Mouse (Mus musculus): Measurements from ENCODE around the gene Prl3b1.

Gene Prl3b1

DNA sequence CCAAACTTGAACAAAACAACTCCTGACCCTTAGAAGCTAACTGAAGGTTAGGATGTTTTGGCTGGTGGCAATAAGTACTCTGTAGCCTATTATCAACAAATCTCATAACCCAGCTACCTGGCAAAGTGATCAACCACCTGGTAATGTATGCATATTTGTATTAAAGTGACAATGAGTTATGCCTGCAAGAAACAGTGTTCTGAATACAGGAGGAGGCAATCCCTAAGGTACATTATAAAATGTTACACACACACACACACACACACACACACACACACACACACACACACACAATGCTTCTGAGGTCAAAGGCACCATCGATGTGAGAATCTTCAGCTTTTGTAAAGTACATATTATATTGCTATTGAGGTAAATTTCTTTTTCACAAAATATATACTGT is at the start of gene Prl3b1:
Prl3b1 (plus strand) TSS at position 301 of the 400 bp plus-strand sequence.
- no peak for DNase-seq (ENCODE audit: low spot score)

GRCm38 (mm10) chr13:27196359-27196758 is 45.3 kb upstream of the Prl3b1 start, which contains the start of gene Prl3c1:
Prl3c1 (plus strand) TSS chr13:27196659.
- DNase-seq (ENCODE audit: low spot score): no peak

DNA sequence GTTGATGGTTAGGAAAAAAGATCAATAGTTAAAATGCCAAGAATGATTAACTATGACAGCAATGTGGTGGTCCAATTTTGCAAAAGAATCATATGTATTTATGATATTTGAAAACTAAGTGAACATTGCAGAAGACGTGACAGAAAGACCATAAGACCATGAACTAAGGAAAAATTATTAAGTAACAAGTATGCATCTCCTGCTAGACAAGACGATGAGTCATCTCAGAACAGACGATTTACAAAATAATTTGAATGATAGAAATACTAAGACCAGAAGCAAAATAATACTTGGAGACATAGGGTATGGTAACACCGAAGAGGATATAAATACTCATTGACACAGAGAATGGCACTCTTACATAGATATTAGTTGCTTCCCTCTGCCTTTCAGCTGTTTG is 17.5 kb downstream of the Prl3b1 start, which contains the start of gene Prl3a1:
Prl3a1 (plus strand) TSS at position 301 of the 400 bp plus-strand sequence.
- no peak for DNase-seq (ENCODE audit: low spot score)
